Mouse (Mus musculus) activated CD4-positive, CD25-positive, alpha-beta regulatory T cell, adult 9 weeks (primary cell): ENCODE data around the gene Smug1. TPM values are rescaled to one million over a fixed set of nuclear protein-coding genes. Genes with fewer than 3 reads are reported as not detected.

Experiments
- polyA plus RNA-seq: library from polyadenylated mRNA; unstranded; fragments of 100-300 nt; shearing (Covaris generic); gene quantifications from one replicate; pipeline ENCODE4 v1.2.1, GENCODE M21; 2017

Smug1 gene
- polyA plus RNA-seq, result 12.6 TPM

DNA sequence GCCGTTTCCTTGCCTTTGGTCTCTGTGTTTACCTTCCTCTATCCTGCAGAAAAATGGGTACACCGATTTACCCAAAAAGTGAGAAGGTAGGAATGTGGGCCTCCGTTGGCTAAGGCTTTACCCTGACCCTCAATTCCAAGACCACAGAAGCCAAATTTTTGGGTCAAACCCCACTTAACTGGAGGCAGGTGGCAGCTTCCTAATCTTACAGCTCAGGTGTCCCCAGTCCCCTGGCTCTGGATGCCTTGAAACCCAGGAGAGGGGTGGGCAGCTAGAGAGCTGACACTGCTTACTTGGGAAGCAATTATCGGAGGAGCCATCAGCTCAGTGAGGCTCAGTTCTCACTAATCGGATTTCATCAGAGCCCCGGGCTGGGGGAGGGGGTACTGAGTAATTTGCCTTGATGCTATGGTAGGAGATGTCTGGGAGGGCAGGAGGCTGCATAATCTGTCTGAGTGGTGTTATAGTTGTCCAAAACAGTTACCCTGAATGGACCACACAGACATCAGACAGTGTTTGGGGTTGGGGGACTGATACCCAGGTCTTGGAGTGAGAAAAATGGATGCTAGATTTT is at the start of gene Smug1:
Gene Smug1 (minus strand): TSS at position 51 of the 574 bp plus-strand sequence.

Other genes with a start within 250 kb of the Smug1 start
- gene Hoxc13, start 246.0 kb downstream of the Smug1 start, polyA plus RNA-seq, result not detected
- not detected for gene Hoxc12, start 230.3 kb downstream of the Smug1 start, polyA plus RNA-seq
- not detected for gene Hoxc11, start 212.7 kb downstream of the Smug1 start, polyA plus RNA-seq
- gene Hoxc10, start 200.3 kb downstream of the Smug1 start, polyA plus RNA-seq, result not detected
- not detected for gene Hoxc5, start 199.6 kb downstream of the Smug1 start, polyA plus RNA-seq
- not detected for gene Hoxc9, start 190.7 kb downstream of the Smug1 start, polyA plus RNA-seq
- not detected for gene Hoxc8, start 176.5 kb downstream of the Smug1 start, polyA plus RNA-seq
- gene Hoxc6, start 168.8 kb downstream of the Smug1 start, polyA plus RNA-seq, result not detected
- not detected for gene Hoxc4, start 148.2 kb downstream of the Smug1 start, polyA plus RNA-seq
- 22.5 TPM for gene Cbx5, start 72.7 kb upstream of the Smug1 start, polyA plus RNA-seq
- gene Hnrnpa1, start 73.3 kb upstream of the Smug1 start, polyA plus RNA-seq, result 147 TPM
- gene Nfe2, start 91.3 kb upstream of the Smug1 start, polyA plus RNA-seq, result 1.1 TPM
- 187 TPM for gene Copz1, start 105.6 kb upstream of the Smug1 start, polyA plus RNA-seq
- not detected for gene Gpr84, start 143.5 kb upstream of the Smug1 start, polyA plus RNA-seq
- gene Zfp385a, start 173.0 kb upstream of the Smug1 start, polyA plus RNA-seq, result 0.20 TPM
- 5.9 TPM for gene Itga5, start 199.7 kb upstream of the Smug1 start, polyA plus RNA-seq